In the genomic region with DNA sequence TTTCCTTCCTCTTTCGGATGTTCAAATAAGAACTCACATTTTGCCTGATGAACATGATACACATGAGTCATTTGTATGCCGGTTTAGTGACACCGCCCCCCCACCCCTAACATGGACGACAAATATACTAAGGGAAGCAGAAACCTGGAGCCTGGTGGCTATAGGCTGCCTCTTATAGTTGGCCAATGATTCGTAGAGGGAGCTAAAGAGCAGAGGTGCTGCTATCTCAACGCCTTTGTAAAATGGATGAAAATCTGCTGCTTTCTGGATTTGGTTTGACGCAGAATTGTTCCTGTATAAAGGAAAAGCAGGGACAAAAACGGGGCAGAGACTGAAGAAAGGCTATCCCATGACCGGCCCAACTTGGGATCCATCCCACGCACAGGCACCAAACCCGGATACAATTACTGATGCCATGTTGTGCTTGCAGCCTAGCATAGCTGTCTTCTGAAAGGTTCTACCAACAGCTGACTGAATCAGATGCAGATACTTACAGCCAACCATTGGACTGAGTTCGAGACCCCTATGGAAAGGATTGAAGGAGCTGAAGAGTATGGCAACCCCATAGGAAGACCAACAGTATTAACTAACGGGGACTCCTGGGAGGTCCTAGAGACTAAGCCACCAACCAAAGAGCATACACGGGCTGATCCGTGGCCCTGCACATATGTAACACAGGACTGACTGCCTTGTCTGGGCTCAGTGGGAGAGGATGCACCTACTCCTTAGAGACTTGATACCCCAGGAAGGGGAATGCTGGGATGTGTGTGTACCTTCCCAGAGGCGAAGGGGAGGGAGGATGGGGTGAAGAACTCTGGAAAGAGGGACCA, we compare ENCODE assay signal across 8 mouse cellular contexts. TPM values are rescaled to one million over a fixed set of nuclear protein-coding genes. Genes with fewer than 3 reads are reported as not detected.
A peak's percentile ranks its signal among the peaks of the same experiment; 100 is the strongest.
DNase-seq lines count a peak whose midpoint lies in the region; ATAC-seq lines count a peak whose summit lies in the region.

No protein-coding gene starts in this region.

- no peaks in the 10 kb centered on the region for H3K27me3 ChIP-seq in kidney, embryonic 14.5 days (ENCODE audit: control insufficient read depth, insufficient read depth, low read length)

- peak overlapping the region; percentile 54 for H3K4me3 ChIP-seq in kidney, embryonic 14.5 days (ENCODE audit: low read length)

- peak; percentile 33 for DNase-seq in right cerebral cortex, adult 18-20 months
- no peak for DNase-seq in right cerebral cortex, postnatal 4 days
- peak; percentile 64 to 72 for DNase-seq in cerebellum, postnatal 10 days
- peak; percentile 42 for DNase-seq in lung, postnatal 25 days (ENCODE audit: low spot score)
- DNase-seq in retina, postnatal 1 day = peak; percentile 74
- DNase-seq in urinary bladder, adult 18-20 months (ENCODE audit: low spot score in 2 of 2) = no peak

- no peaks in the 10 kb centered on the region for H3K36me3 ChIP-seq in kidney, embryonic 14.5 days (ENCODE audit: control insufficient read depth, insufficient read depth, low read length)

- peak overlapping the region; percentile 43 for H3K4me2 ChIP-seq in kidney, embryonic 14.5 days (replicated peaks; ENCODE audit: low read depth, low read length)

- peak overlapping the region; percentile 82; the same call in 1 of the 2 replicates for H3K9ac ChIP-seq in kidney, embryonic 14.5 days (ENCODE audit: low read depth, low read length)

- H3K9me3 ChIP-seq in kidney, embryonic 14.5 days (ENCODE audit: control insufficient read depth, low read length) = no peaks in the 10 kb centered on the region

- WGBS in kidney, embryonic 14.5 days = 27% methylated on average over 16 of the region's 16 CpGs

- peaks cover 5% of the 10 kb centered on the region; the same call in 1 of the 2 replicates for H3K4me1 ChIP-seq in kidney, embryonic 14.5 days (ENCODE audit: control insufficient read depth, insufficient read depth, low read length)

- ATAC-seq in granulocyte monocyte progenitor cell, adult 5-6 weeks (replicated peaks; ENCODE audit: poor library complexity, severe bottlenecking) = peak; percentile 48
- peak; percentile 41; the same call in 1 of the 2 replicates for ATAC-seq in kidney, embryonic 14.5 days (ENCODE audit: low FRiP score, low TSS enrichment)

- H3K27ac ChIP-seq in kidney, embryonic 14.5 days (ENCODE audit: low read depth, low read length) = peak overlapping the region; percentile 99

RNA-seq across cellular contexts. Expression of a gene that starts 7.7 kb away (rescaled TPM):
- 5.2 and 8.1 TPM in 2 replicates for total RNA-seq in granulocyte monocyte progenitor cell, adult 5-6 weeks (2014; fragmentation: Nextera tagmentation)
- 1.6 and 3.5 TPM in 2 replicates for total RNA-seq in granulocyte monocyte progenitor cell, adult 5-6 weeks (2017)
- 4.1 and 7.8 TPM in 2 replicates for polyA plus RNA-seq in kidney, embryonic 14.5 days (2014; fragmentation: Nextera tagmentation; extraction: Ambion mirVana)

RNA-seq across cellular contexts. Expression of a gene that starts 10.5 kb away (rescaled TPM):
- total RNA-seq in granulocyte monocyte progenitor cell, adult 5-6 weeks (2014; fragmentation: Nextera tagmentation) = 4.7 and 6.5 TPM in 2 replicates
- total RNA-seq in granulocyte monocyte progenitor cell, adult 5-6 weeks (2017) = 8.4 and 8.8 TPM in 2 replicates
- polyA plus RNA-seq in kidney, embryonic 14.5 days (2014; fragmentation: Nextera tagmentation; extraction: Ambion mirVana) = 2.9 and 5.8 TPM in 2 replicates

RNA-seq across cellular contexts. Expression of a gene that starts 44.0 kb away (rescaled TPM):
- not detected in 2 replicates for total RNA-seq in granulocyte monocyte progenitor cell, adult 5-6 weeks (2014; fragmentation: Nextera tagmentation)
- total RNA-seq in granulocyte monocyte progenitor cell, adult 5-6 weeks (2017) = 0.04 and 0.10 TPM in 2 replicates
- 1.0 and 1.7 TPM in 2 replicates for polyA plus RNA-seq in kidney, embryonic 14.5 days (2014; fragmentation: Nextera tagmentation; extraction: Ambion mirVana)

Comparison
In these comparisons a context has a peak if more than half of its experiments do, and no peak if none do; other contexts are left out.
1. DNase-seq: peak in right cerebral cortex, adult 18-20 months (single experiment), cerebellum, postnatal 10 days (2 of 2), lung, postnatal 25 days (single experiment) and retina, postnatal 1 day (single experiment); none in right cerebral cortex, postnatal 4 days (single experiment) and urinary bladder, adult 18-20 months (0 of 2).